Mouse (Mus musculus): ENCODE data around the gene Mia. TPM values are rescaled to one million over a fixed set of nuclear protein-coding genes. Genes with fewer than 3 reads are reported as not detected.

Mia gene
- total RNA-seq, 1 experiment = 12.5 TPM

DNA sequence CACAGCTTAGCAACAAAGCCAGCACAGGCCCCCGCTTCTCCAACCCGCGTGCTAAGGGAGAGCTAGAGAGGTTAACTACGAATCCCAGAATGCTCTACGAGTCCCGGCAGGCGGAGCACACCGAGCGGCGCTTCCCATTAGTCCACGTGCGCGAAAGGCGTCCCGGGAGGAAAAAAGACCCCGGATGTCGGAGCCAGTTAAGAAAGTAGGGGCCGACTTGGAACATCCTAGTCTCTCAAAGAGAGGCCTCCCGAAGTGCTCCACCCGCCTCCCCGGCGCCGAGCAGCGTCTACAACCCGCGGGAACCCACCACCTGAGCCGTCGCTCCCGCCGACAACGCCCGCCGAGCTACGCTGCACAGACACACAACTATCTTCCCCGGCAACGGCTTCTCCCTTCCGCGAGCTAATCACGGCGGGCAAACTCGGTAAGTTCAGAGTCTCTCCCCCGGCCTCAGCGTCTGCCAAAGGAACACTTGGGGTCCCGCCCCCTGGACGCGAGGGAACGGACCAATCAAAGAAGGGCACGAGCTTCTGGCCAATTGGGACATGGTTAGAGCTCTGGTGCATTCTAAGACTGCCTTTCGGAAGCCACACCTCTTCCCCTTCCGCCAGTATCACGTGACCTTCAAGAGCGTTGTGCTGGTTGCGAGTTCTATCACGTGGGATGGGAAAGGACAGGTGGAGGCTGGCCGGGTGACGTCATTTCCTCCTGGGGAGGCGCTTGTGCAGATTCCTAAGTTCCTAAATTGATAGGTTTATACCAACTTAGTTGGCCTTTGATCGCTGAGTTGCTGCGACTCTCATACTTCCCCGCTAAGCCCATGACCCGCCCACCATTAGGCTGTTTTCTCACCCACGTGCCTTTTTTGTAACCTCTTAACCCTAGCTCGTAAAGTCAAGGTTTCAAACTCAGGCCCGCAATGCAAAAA, 15.0 kb upstream of the Mia start, which contains the start of the genes BC024978 and Snrpa:
Gene BC024978 (plus strand): TSS at position 101 of the 931 bp plus-strand sequence.
Gene Snrpa (minus strand): TSS at position 591 of the 931 bp plus-strand sequence.
- Histone ChIP-seq H3K9ac (ENCODE audit: insufficient read depth, low read depth, low read length, poor library complexity, severe bottlenecking) (peak within 1 kb of the TSS; percentile 97), H3K4me3 (ENCODE audit: insufficient read depth in 1 of 2, low read depth in 1 of 2, low read length in 2 of 2, poor library complexity in 1 of 2, severe bottlenecking in 1 of 2) (peak within 1 kb of the TSS; percentile 94 to 100), H3K36me3 (ENCODE audit: control insufficient read depth, insufficient read depth, low read length, poor library complexity, severe bottlenecking) (peaks cover 40% of the 10 kb centered on the region), H3K27ac (ENCODE audit: insufficient read depth, low read depth, low read length, poor library complexity, severe bottlenecking) (peak within 1 kb of the TSS; percentile 99), H3K9me3 (ENCODE audit: control insufficient read depth, insufficient read depth, low read depth, low read length) (no peaks in the 10 kb centered on the region), H3K4me1 (ENCODE audit: control insufficient read depth in 2 of 2, insufficient read depth in 2 of 2, low read length in 2 of 2, poor library complexity in 1 of 2) (peaks cover 4 to 12% of the 10 kb centered on the region in 2 experiments)
- TF ChIP-seq HCFC1 (IDR thresholded peaks at IDR 0.05; ENCODE audit: borderline replicate concordance, insufficient read depth, low read length) (peak; percentile 89), MAFK (IDR thresholded peaks at IDR 0.05; ENCODE audit: insufficient read depth, low read depth, low read length) (no peak), ZNF384 (IDR thresholded peaks at IDR 0.05; ENCODE audit: low read depth, low read length) (no peak)
- in situ Hi-C loops (cut with MboI; ENCODE audit: low sequenced_read_pairs in 2 of 2, unreplicated experiment in 2 of 2) = no loop called here
- DNase-seq (ENCODE audit: low read depth, low spot score) = peak; percentile 99

DNA sequence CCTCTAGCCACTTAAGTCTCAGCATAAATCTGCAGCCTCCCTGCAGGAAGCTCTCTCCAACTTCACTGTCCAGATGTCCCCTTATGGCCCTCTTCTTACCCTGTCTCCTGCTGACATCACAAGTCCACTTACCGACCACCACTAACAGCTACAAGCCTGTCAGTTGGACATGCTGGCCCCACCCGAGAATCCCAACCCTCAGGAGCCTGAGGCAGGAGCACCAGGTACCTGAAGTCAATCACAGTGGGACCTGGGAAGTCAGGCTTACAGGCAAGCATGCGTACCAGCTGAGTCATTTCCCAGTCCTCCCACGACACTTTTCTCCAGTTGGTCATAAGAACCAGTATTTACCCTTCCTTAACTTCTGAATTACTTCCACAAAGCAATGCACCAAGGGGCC, 12.8 kb upstream of the Mia start:
- no peak for DNase-seq (ENCODE audit: low read depth, low spot score)
- peaks cover 56% of the 10 kb centered on the region for H3K36me3 ChIP-seq (ENCODE audit: control insufficient read depth, insufficient read depth, low read length, poor library complexity, severe bottlenecking)
- no peak overlapping the region for H3K27ac ChIP-seq (ENCODE audit: insufficient read depth, low read depth, low read length, poor library complexity, severe bottlenecking)
- no peak overlapping the region for H3K4me3 ChIP-seq (ENCODE audit: insufficient read depth in 1 of 2, low read depth in 1 of 2, low read length in 2 of 2, poor library complexity in 1 of 2, severe bottlenecking in 1 of 2)
- TF ChIP-seq ZC3H11A (IDR thresholded peaks at IDR 0.05; ENCODE audit: borderline replicate concordance, low read depth, low read length) (no peak), MAFK (IDR thresholded peaks at IDR 0.05; ENCODE audit: insufficient read depth, low read depth, low read length) (no peak), HCFC1 (IDR thresholded peaks at IDR 0.05; ENCODE audit: borderline replicate concordance, insufficient read depth, low read length) (no peak), CHD2 (IDR thresholded peaks at IDR 0.05; ENCODE audit: low read depth, low read length) (no peak), ZNF384 (IDR thresholded peaks at IDR 0.05; ENCODE audit: low read depth, low read length) (no peak)
- in situ Hi-C loops (cut with MboI; ENCODE audit: low sequenced_read_pairs in 2 of 2, unreplicated experiment in 2 of 2) = no loop called here
- H3K4me1 ChIP-seq (ENCODE audit: control insufficient read depth in 2 of 2, insufficient read depth in 2 of 2, low read length in 2 of 2, poor library complexity in 1 of 2) = peaks cover 4 to 17% of the 10 kb centered on the region in 2 experiments
- no peaks in the 10 kb centered on the region for H3K9me3 ChIP-seq (ENCODE audit: control insufficient read depth, insufficient read depth, low read depth, low read length)
- H3K9ac ChIP-seq (ENCODE audit: insufficient read depth, low read depth, low read length, poor library complexity, severe bottlenecking) = peak overlapping the region; percentile 56; the same call in 1 of the 2 replicates

DNA sequence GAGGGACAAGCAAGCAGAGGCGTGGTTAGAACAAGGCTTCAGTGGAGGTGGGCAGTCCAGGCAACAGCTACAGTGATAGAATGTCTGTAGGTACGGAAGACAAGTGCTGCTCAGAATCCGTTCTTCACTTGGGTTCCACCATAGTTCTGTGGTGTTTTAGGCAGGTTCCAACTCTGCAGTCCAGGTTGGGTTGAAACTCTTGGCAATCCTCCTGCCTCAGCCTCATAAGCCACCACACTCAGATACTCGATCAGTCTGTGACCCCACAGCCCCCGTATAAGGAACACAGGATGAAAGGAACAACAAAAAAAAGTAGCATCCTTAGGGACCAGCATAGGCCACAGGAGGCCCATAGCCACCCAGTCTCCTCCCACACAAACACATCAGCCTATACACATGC, 11.5 kb upstream of the Mia start:
- TF ChIP-seq ZNF384 (IDR thresholded peaks at IDR 0.05; ENCODE audit: low read depth, low read length) (no peak), MAFK (IDR thresholded peaks at IDR 0.05; ENCODE audit: insufficient read depth, low read depth, low read length) (no peak), CHD2 (IDR thresholded peaks at IDR 0.05; ENCODE audit: low read depth, low read length) (no peak), ZC3H11A (IDR thresholded peaks at IDR 0.05; ENCODE audit: borderline replicate concordance, low read depth, low read length) (no peak), HCFC1 (IDR thresholded peaks at IDR 0.05; ENCODE audit: borderline replicate concordance, insufficient read depth, low read length) (no peak)
- H3K4me3 ChIP-seq (ENCODE audit: insufficient read depth in 1 of 2, low read depth in 1 of 2, low read length in 2 of 2, poor library complexity in 1 of 2, severe bottlenecking in 1 of 2) = no peak overlapping the region
- DNase-seq (ENCODE audit: low read depth, low spot score) = no peak
- peaks cover 4 to 18% of the 10 kb centered on the region in 2 experiments for H3K4me1 ChIP-seq (ENCODE audit: control insufficient read depth in 2 of 2, insufficient read depth in 2 of 2, low read length in 2 of 2, poor library complexity in 1 of 2)
- H3K9me3 ChIP-seq (ENCODE audit: control insufficient read depth, insufficient read depth, low read depth, low read length) = no peaks in the 10 kb centered on the region
- 0 out of 2 replicates have a peak overlapping the region, but pooled peaks have one; percentile 14 for H3K9ac ChIP-seq (ENCODE audit: insufficient read depth, low read depth, low read length, poor library complexity, severe bottlenecking)
- peaks cover 63% of the 10 kb centered on the region for H3K36me3 ChIP-seq (ENCODE audit: control insufficient read depth, insufficient read depth, low read length, poor library complexity, severe bottlenecking)
- in situ Hi-C loops (cut with MboI; ENCODE audit: low sequenced_read_pairs in 2 of 2, unreplicated experiment in 2 of 2) = no loop called here
- H3K27ac ChIP-seq (ENCODE audit: insufficient read depth, low read depth, low read length, poor library complexity, severe bottlenecking) = no peak overlapping the region

DNA sequence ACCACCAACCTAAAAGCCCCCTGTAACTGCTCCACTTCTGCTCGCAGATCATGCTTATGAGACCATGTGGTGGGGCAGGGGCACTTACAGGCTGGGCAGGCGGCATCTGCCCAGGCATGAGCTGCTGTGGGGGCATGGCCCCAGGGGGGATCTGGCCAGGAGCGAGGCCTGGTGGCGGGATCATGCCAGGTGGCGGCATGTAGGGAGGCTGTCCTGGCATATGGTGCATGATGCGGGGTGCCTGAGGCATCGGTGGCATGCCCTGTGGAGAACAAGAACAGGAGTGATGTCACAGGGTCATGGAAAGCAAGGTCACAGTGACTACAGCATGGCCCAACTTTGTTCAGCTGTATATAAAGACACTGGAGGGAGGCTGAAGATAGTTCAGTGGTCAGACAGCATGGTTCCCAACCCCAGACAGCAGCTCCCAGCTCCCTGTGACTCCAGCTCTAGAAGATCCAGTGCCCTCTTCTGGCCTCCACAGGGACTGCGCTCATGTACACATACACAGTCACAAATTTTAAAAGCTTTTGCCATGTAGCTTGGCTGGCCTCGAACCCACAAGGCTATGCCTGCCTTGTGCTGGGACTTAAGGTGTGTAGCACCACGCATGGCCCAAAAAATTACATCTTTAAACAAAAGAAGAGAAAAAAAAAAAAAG, 8.4 kb upstream of the Mia start:
- Histone ChIP-seq H3K4me3 (ENCODE audit: insufficient read depth in 1 of 2, low read depth in 1 of 2, low read length in 2 of 2, poor library complexity in 1 of 2, severe bottlenecking in 1 of 2) (peak overlapping the region in 1 of 2 experiments; percentile 1; a peak in 1 of 4 replicates), H3K9ac (ENCODE audit: insufficient read depth, low read depth, low read length, poor library complexity, severe bottlenecking) (peak overlapping the region; percentile 40; the same call in 1 of the 2 replicates), H3K36me3 (ENCODE audit: control insufficient read depth, insufficient read depth, low read length, poor library complexity, severe bottlenecking) (peaks cover 82% of the 10 kb centered on the region), H3K27ac (ENCODE audit: insufficient read depth, low read depth, low read length, poor library complexity, severe bottlenecking) (no peak overlapping the region), H3K4me1 (ENCODE audit: control insufficient read depth in 2 of 2, insufficient read depth in 2 of 2, low read length in 2 of 2, poor library complexity in 1 of 2) (peaks cover 2 to 15% of the 10 kb centered on the region in 2 experiments), H3K9me3 (ENCODE audit: control insufficient read depth, insufficient read depth, low read depth, low read length) (no peaks in the 10 kb centered on the region)
- in situ Hi-C loops (cut with MboI; ENCODE audit: low sequenced_read_pairs in 2 of 2, unreplicated experiment in 2 of 2) = no loop called here
- no peak for DNase-seq (ENCODE audit: low read depth, low spot score)
- no peak for TF ChIP-seq HCFC1 (IDR thresholded peaks at IDR 0.05; ENCODE audit: borderline replicate concordance, insufficient read depth, low read length)
- no peak; the same call in 1 of the 2 replicates for TF ChIP-seq ZNF384 (IDR thresholded peaks at IDR 0.05; ENCODE audit: low read depth, low read length)
- no peak for TF ChIP-seq ZC3H11A (IDR thresholded peaks at IDR 0.05; ENCODE audit: borderline replicate concordance, low read depth, low read length)
- no peak for TF ChIP-seq MAFK (IDR thresholded peaks at IDR 0.05; ENCODE audit: insufficient read depth, low read depth, low read length)
- TF ChIP-seq CHD2 (IDR thresholded peaks at IDR 0.05; ENCODE audit: low read depth, low read length) = no peak

Measured in ES-E14 (cell line).